Mouse (Mus musculus) hindbrain, postnatal 0 days (tissue): ENCODE results near the gene Glce. TPM values are rescaled to one million over a fixed set of nuclear protein-coding genes. Genes with fewer than 3 reads are reported as not detected.
A peak's percentile ranks its signal among the peaks of the same experiment; 100 is the strongest.

Source experiments
- ATAC-seq: fragments of 200-750 bp; cut with Nextera tagmentation; 2 replicates; pipeline ENCODE4 v1.8.0; 2017; ENCODE audit warnings: mild to moderate bottlenecking, moderate TSS enrichment, moderate library complexity
- DNase-seq: peaks from one replicate; pipeline ENCODE4 v3.0.0-alpha.2; 2015; ENCODE audit warnings: low spot score
- H3K27ac ChIP-seq: fragments of 300-500 bp; sonication (generic); 2 replicates; pipeline ENCODE4 v1.5.1; 2014; ENCODE audit warnings: mild to moderate bottlenecking
- H3K27me3 ChIP-seq: fragments of 300-500 bp; sonication (generic); 2 replicates; pipeline ENCODE4 v1.6.1; 2014; ENCODE audit warnings: low read length, mixed read lengths; ENCODE audit not compliant: insufficient read depth
- H3K36me3 ChIP-seq: fragments of 300-500 bp; sonication (generic); 2 replicates; pipeline ENCODE4 v1.6.1; 2014; ENCODE audit warnings: low read length, mixed read lengths; ENCODE audit not compliant: insufficient read depth
- H3K4me1 ChIP-seq: fragments of 300-500 bp; sonication (generic); 2 replicates; pipeline ENCODE4 v1.6.1; 2014; ENCODE audit warnings: antibody characterized with exemption, low read length, mixed read lengths; ENCODE audit not compliant: insufficient read depth
- H3K4me2 ChIP-seq: fragments of 300-500 bp; sonication (generic); 2 replicates; pipeline ENCODE4 v1.6.1; 2014; ENCODE audit warnings: low read depth, mild to moderate bottlenecking, low read length, moderate library complexity, mixed read lengths
- H3K4me3 ChIP-seq: fragments of 300-500 bp; sonication (generic); 2 replicates; pipeline ENCODE4 v1.5.1; 2014; ENCODE audit warnings: low read length
- H3K9ac ChIP-seq: fragments of 300-500 bp; sonication (generic); replicated peaks from 2 replicates; pipeline ENCODE4 v1.6.1; 2014; ENCODE audit warnings: mild to moderate bottlenecking, low read length, moderate library complexity, mixed read lengths
- H3K9me3 ChIP-seq: fragments of 300-500 bp; sonication (generic); 2 replicates; pipeline ENCODE4 v1.6.1; 2016; ENCODE audit warnings: low read length, mixed read lengths
- CTCF ChIP-seq: IDR thresholded peaks from 2 replicates; pipeline ENCODE4 v1.5.1; 2016; ENCODE audit warnings: antibody characterized with exemption, control low read depth, low read depth
- WGBS: fragments of 180-500 bp; shearing (Covaris S2); extraction: QIAGEN DNeasy Blood & Tissue Kit; methylation state at CpG from one replicate; pipeline ENCODE4 v1.1.7; 2014; 5-methylcytosine and 5-hydroxymethylcytosine counted together
- polyA plus RNA-seq: library from polyadenylated mRNA; unstranded; fragments of >200 nt; fragmentation: Nextera tagmentation; extraction: Ambion mirVana; gene quantifications from 2 replicates; pipeline ENCODE4 v1.2.1, GENCODE M21; 2015
- total RNA-seq: library from RNA; depleted of rRNA; stranded (reverse); fragments of >200 nt; gene quantifications from 2 replicates; pipeline ENCODE4 v1.2.3, GENCODE M21; 2014

Glce gene
- total and polyA plus RNA-seq, 2 experiments from 2014 or later, result 21.0 to 42.1 TPM

DNA sequence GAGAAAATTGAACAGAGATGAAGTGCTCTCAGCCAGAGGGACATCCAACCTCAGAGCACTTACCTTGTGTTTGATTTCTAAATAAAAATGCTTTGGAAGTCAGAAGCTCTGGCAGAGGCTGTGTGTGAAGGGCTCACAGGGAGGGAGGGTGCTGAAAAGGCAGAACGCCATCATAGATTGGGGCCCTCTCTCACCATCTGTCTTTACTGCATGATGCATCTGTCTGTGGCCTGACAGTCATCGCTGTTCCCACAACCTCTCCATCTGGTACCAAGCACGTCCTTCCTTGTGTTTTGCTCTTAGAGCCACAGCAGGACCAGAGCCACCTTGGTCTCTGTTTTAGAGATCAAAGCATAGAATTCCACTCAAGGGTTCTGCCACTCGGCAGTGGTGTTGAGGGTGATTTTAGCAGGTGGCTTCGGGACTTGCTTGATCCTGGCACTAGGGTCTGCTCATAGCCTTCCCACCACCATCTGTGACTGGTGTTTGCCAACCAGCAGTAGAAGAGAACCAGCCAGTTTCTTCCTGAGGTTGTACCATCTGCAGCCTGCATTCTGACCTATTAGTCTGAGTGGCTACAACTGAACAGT, 3.6 kb upstream of the Glce start:
- no peak for TF ChIP-seq CTCF
- H3K4me3 ChIP-seq, result no peak overlapping the region
- no peaks in the 10 kb centered on the region for H3K27me3 ChIP-seq
- 0 out of 2 replicates have a peak, but pooled peaks cover 4% of the 10 kb centered on the region for H3K4me1 ChIP-seq
- WGBS, result 70% methylated on average over 5 of the region's 5 CpGs
- DNase-seq, result peak; percentile 53
- ATAC-seq, result no peak
- no peaks in the 10 kb centered on the region for H3K9me3 ChIP-seq
- H3K9ac ChIP-seq, result no peak overlapping the region
- peak overlapping the region; percentile 56 for H3K27ac ChIP-seq
- no peaks in the 10 kb centered on the region for H3K36me3 ChIP-seq
- no peak overlapping the region for H3K4me2 ChIP-seq

DNA sequence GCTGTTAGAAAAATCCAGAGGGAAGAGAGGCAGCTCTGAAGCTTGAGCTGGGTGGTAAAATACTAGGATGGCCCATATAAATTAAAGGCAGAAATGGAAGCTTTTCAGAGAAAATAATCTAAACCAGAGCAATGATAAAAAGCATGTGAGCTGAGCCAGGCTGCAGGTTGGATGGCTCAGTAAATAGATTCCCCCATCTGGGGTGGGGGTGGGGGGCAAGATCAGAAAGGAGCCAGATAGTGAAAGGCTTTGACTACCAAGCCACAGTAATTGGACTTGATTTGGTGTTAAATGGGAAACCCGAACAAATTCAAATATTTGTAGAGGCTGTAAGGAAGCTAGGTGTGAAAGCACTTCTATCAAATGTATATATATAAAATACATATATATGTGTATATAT, 1.8 kb upstream of the Glce start:
- no peaks in the 10 kb centered on the region for H3K9me3 ChIP-seq
- H3K9ac ChIP-seq, result no peak overlapping the region
- WGBS, result 97% methylated on average over 1 of the region's 1 CpGs
- H3K4me3 ChIP-seq, result no peak overlapping the region
- ATAC-seq, result no peak
- TF ChIP-seq CTCF, result no peak
- H3K4me2 ChIP-seq, result no peak overlapping the region
- no peaks in the 10 kb centered on the region for H3K36me3 ChIP-seq
- no peak for DNase-seq
- H3K27ac ChIP-seq, result no peak overlapping the region
- H3K27me3 ChIP-seq, result no peaks in the 10 kb centered on the region
- peaks cover 9% of the 10 kb centered on the region; the same call in 1 of the 2 replicates for H3K4me1 ChIP-seq

DNA sequence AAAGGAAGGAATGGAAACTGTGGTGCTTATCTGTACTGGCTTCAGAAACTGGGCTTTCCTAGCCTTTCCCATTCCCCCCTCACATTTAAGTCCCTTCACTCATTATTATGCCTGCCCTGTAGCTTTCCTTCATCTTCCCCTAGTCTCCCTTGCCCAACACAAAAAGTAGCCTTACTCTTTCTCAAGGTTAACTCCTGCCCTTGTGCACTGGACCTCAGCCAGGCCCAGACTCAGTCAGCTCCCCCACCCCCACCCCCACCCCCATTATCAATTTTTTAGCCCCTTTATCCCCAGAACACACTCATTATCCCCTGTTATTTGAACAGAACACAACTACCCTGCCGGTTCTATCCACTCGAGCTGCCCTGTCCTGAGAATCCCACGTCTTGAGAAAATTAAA, 1.0 kb upstream of the Glce start:
- DNase-seq, result no peak

DNA sequence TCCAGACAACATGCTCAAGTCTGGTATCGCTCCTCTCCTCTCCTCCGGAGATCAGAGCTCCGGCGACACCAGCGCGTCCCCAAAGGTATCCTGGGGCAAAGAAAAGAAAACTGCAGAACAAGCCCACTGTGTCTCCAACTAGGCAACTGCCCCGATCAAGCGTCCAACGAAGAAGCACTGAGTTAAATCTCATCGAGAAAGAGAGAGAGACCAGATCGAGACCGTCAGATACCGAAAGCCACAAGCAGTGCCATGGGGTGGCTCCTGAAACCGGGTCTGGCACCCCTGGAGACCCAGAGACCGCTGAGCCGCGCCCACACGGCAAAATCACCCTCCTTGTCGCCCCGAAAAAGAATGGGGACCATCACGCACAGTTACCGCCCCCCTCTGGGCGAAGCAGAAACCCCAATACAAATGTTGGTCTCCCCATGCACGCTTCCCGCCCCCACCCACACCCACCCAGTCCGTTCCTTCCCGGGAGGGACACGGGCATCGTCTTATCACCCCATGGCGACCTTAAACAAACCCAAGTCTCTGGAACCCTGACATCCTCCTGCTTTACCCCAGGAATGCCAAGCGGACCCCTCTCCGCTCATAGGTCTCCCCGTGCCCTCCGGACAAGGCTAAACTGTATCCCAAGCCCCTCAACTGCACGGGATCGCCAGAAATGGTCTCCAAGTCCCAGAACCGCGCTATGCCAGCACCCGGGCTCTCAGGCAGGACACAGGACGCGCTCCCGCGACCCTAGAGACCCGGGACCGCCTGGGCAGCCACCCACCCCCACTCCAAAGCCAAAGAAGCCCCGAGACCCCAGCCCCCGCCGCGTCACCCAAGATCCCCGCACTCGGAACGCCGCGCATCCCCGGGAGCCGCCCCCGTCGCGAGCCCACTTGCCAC, 656 bp downstream of the Glce start:
- Histone ChIP-seq H3K9me3 (no peaks in the 10 kb centered on the region), H3K4me2 (peak overlapping the region; percentile 62), H3K4me3 (peak overlapping the region; percentile 81), H3K36me3 (no peaks in the 10 kb centered on the region), H3K4me1 (peaks cover 9% of the 10 kb centered on the region; the same call in 1 of the 2 replicates), H3K27ac (peak overlapping the region; percentile 94), H3K9ac (peak overlapping the region; percentile 83), H3K27me3 (no peaks in the 10 kb centered on the region)
- peak; percentile 45 for TF ChIP-seq CTCF
- DNase-seq (peak; percentile 50), ATAC-seq (peak; percentile 13)
- WGBS, result under 1% methylated on average over 59 of the region's 59 CpGs

More for the DNA sequence above, 1.0 kb upstream of the Glce start:
- Histone ChIP-seq H3K4me3 (peak overlapping the region; percentile 81), H3K4me1 (peaks cover 9% of the 10 kb centered on the region; the same call in 1 of the 2 replicates), H3K27ac (peak overlapping the region; percentile 59; the same call in 1 of the 2 replicates), H3K9me3 (no peaks in the 10 kb centered on the region), H3K36me3 (no peaks in the 10 kb centered on the region), H3K27me3 (no peaks in the 10 kb centered on the region), H3K9ac (peak overlapping the region; percentile 47; the same call in 1 of the 2 replicates), H3K4me2 (peak overlapping the region; percentile 67)
- no peak for ATAC-seq
- no peak for TF ChIP-seq CTCF
- WGBS, result 65% methylated on average over 3 of the region's 3 CpGs

DNA sequence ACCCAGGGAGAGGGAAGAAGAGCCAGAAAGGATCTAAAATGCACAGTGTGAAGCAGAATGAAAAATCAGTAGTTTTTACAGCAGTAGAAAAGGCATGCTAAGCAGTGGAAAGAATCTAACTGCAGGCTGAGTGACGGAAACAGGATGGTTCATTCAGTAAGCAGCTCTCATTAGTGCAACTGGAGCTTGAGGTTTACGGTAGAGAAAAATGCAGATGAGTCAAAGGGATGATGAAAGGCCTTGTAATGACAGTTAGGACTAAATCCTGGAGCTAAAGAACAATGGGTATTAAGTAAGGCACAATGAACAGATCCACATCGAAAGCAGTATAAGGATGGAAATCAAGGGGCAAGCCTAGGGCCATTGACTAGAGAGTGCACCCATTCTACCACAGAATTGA, 3.7 kb downstream of the Glce start:
- Histone ChIP-seq H3K9me3 (no peaks in the 10 kb centered on the region), H3K36me3 (no peaks in the 10 kb centered on the region), H3K9ac (peak overlapping the region; percentile 17; the same call in 1 of the 2 replicates), H3K4me1 (peaks cover 9% of the 10 kb centered on the region; the same call in 1 of the 2 replicates), H3K4me3 (peak overlapping the region; percentile 24), H3K27me3 (no peaks in the 10 kb centered on the region), H3K27ac (no peak overlapping the region), H3K4me2 (peak overlapping the region; percentile 62)
- ATAC-seq (no peak), DNase-seq (no peak)
- no peak for TF ChIP-seq CTCF
- 23% methylated on average over 3 of the region's 3 CpGs for WGBS

DNA sequence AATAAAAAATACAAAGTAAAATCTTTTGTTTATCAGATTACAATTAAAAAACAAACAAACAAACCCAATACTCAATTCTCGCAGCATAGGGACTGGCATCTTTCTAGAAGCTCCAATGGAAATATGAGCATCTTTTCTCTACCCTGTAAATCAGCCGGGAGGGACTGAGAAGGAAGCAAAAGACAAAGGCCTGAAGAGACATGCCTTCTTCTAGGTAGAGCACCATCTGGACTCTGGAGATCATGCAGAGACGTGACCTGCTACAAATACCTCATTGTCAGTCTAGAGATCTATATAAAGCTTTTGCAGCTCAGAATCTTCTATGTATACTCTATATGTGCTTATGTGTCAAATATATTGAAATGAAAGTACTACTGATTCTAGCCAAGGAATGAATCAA, 6.6 kb downstream of the Glce start:
- Histone ChIP-seq H3K4me3 (no peak overlapping the region), H3K27me3 (no peaks in the 10 kb centered on the region), H3K4me1 (peaks cover 5% of the 10 kb centered on the region; the same call in 1 of the 2 replicates), H3K36me3 (no peaks in the 10 kb centered on the region), H3K9ac (no peak overlapping the region), H3K27ac (no peak overlapping the region), H3K4me2 (no peak overlapping the region), H3K9me3 (no peaks in the 10 kb centered on the region)
- no peak for TF ChIP-seq CTCF
- no peak for DNase-seq
- no peak for ATAC-seq
- 72% methylated on average over 3 of the region's 3 CpGs for WGBS
